Mouse (Mus musculus): ENCODE results near the gene Rpl13. TPM values are rescaled to one million over a fixed set of nuclear protein-coding genes. Genes with fewer than 3 reads are reported as not detected.

Gene Rpl13
- polyA plus RNA-seq, 1 experiment from 2014 or later = 1,349 TPM

DNA sequence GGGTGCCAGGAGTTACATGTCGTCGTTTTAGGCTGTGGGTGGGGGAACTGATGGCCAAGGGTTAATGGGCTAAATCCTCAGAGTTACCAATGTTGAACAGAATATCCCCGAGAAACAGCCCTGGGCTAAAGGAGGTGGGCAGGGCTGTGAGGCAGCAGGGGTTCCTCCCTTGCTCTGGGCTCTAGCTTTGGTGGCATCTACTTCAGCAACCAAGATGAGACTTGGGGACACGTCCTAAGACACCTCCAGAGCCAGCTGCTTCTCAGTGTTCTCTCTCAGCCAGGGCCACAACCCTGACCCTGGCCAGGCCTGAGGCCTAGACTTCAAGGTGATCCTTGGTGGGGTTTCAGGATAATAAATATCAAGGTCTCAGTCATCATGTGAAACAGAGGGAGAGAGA lies 36.6 kb downstream of the Rpl13 start:
- WGBS = 33% methylated on average over 4 of the region's 4 CpGs

DNA sequence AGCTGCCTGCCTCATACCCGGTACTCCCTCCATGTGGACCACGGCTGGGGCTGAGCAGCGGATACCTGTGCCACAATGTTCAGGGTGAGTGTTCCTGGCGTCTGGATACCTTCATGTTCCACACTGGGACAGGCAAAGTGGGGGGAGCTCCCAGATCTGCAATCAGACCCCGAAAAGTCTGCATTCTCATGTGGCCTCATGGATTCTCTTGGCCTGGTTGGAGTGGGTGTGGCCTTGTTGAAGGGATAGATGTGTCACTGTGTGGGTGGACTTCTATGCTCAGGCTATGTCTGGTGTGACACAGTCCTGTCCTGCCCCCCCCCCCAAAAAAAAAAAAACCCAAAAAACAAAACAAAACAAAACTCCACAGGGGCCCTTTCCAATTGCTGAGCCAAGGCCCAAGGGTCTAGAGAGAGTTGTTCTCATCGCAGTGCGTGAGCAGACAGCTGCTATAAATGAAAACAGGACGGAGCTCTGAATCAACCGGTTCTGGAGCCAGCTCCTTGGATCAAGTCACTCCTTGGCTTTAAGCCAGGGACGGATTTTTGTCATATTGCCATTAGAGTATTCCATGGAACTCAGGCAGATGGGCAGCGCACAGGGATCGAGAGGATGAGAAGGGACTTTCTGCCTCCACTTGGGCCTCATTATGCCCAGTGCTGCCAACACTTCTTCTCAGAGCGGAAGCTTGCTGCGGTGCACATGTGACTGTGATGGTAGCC lies 39.8 kb downstream of the Rpl13 start:
- no peaks in the 10 kb centered on the region for H3K9me3 ChIP-seq (ENCODE audit: low read length)
- peaks cover 20% of the 10 kb centered on the region for H3K4me1 ChIP-seq (ENCODE audit: insufficient read depth, low read length)
- H3K27me3 ChIP-seq (ENCODE audit: insufficient read depth, low read length) = no peaks in the 10 kb centered on the region
- H3K4me2 ChIP-seq (replicated peaks; ENCODE audit: low read depth, low read length) = no peak overlapping the region
- WGBS = 70% methylated on average over 14 of the region's 14 CpGs
- H3K9ac ChIP-seq (replicated peaks; ENCODE audit: low read length) = no peak overlapping the region
- peak overlapping the region; percentile 36 for H3K27ac ChIP-seq (ENCODE audit: low read length)
- ATAC-seq (ENCODE audit: low FRiP score, low TSS enrichment) = peak; percentile 35; the same call in 1 of the 2 replicates
- no peaks in the 10 kb centered on the region for H3K36me3 ChIP-seq (ENCODE audit: insufficient read depth, low read length)
- no peak overlapping the region for H3K4me3 ChIP-seq (ENCODE audit: low read length)

More for the DNA sequence above, 36.6 kb downstream of the Rpl13 start:
- Histone ChIP-seq H3K27ac (ENCODE audit: low read length) (no peak overlapping the region), H3K27me3 (ENCODE audit: insufficient read depth, low read length) (no peaks in the 10 kb centered on the region), H3K4me1 (ENCODE audit: insufficient read depth, low read length) (peaks cover 25% of the 10 kb centered on the region), H3K4me2 (replicated peaks; ENCODE audit: low read depth, low read length) (no peak overlapping the region), H3K36me3 (ENCODE audit: insufficient read depth, low read length) (no peaks in the 10 kb centered on the region), H3K9me3 (ENCODE audit: low read length) (no peaks in the 10 kb centered on the region), H3K9ac (replicated peaks; ENCODE audit: low read length) (no peak overlapping the region), H3K4me3 (ENCODE audit: low read length) (no peak overlapping the region)
- no peak for ATAC-seq (ENCODE audit: low FRiP score, low TSS enrichment)

DNA sequence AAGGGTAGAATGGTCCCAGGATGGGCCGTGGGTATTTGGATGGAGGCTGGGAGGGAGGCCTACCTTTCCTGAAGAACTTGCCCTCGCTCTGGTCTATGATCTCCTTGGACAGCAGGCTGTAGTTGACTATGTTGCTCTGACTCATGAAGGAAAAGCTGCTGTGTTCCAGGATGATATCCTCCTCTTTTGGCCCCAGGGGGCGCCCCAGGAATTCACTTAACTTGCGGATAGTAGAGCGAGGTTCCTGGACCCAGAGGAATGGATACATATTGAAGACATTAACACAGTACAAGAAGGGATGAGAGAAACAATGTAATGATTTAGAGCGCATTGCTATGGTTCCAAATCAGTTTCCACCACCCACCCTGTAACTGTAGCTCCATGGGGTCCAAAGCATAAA lies 43.1 kb downstream of the Rpl13 start:
- Histone ChIP-seq H3K4me1 (ENCODE audit: insufficient read depth, low read length) (peaks cover 5% of the 10 kb centered on the region; the same call in 1 of the 2 replicates), H3K9ac (replicated peaks; ENCODE audit: low read length) (no peak overlapping the region), H3K9me3 (ENCODE audit: low read length) (no peaks in the 10 kb centered on the region), H3K4me2 (replicated peaks; ENCODE audit: low read depth, low read length) (no peak overlapping the region), H3K27me3 (ENCODE audit: insufficient read depth, low read length) (no peaks in the 10 kb centered on the region), H3K4me3 (ENCODE audit: low read length) (no peak overlapping the region), H3K27ac (ENCODE audit: low read length) (no peak overlapping the region), H3K36me3 (ENCODE audit: insufficient read depth, low read length) (no peaks in the 10 kb centered on the region)
- no peak for ATAC-seq (ENCODE audit: low FRiP score, low TSS enrichment)
- 62% methylated on average over 6 of the region's 6 CpGs for WGBS

DNA sequence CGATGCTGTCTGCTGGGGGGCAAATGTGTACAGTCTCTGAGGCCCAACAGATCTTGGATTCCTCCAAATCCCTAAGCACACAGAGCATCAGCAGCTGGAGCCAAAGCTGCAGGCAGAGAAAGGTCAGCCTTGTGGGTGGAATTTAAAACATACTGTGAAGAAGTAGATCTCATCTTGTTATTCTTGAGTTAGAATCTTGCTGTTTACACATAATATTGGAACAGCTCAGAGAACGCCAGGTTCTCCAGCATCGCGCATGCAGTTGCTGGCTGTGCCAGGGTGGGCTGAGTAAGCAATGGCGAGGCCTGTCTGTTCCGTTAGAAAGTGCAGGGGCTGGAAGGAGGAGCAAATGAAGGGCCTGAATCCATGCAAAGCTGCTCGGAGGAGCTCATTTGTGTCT lies 44.2 kb downstream of the Rpl13 start:
- Histone ChIP-seq H3K27ac (ENCODE audit: low read length) (peak overlapping the region; percentile 26; the same call in 1 of the 2 replicates), H3K27me3 (ENCODE audit: insufficient read depth, low read length) (no peaks in the 10 kb centered on the region), H3K4me3 (ENCODE audit: low read length) (no peak overlapping the region), H3K36me3 (ENCODE audit: insufficient read depth, low read length) (no peaks in the 10 kb centered on the region), H3K9ac (replicated peaks; ENCODE audit: low read length) (no peak overlapping the region), H3K9me3 (ENCODE audit: low read length) (no peaks in the 10 kb centered on the region), H3K4me2 (replicated peaks; ENCODE audit: low read depth, low read length) (no peak overlapping the region), H3K4me1 (ENCODE audit: insufficient read depth, low read length) (peaks cover 10% of the 10 kb centered on the region; the same call in 1 of the 2 replicates)
- no peak for ATAC-seq (ENCODE audit: low FRiP score, low TSS enrichment)
- WGBS = 77% methylated on average over 7 of the region's 7 CpGs

DNA sequence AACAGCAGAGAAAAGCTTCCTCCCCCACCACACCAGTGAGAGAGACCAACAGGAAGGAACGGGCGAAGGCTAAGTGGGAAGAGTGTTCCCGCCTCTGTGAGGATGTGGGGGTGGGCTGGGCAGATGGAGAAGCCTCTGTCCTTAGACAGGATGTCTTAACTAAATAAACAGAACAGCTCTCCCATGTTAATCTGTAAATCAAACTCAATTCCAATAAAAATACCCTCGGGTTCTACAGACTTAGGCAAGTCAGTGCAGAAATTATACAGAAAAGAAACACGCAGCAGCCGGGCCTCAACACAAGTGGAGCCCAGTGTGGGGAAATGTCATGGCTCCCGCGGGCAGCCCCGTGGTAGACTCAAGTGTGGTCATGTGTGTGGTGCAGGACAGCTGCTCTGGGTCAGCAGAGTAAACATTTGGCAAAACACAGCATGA lies 48.6 kb downstream of the Rpl13 start:
- H3K4me1 ChIP-seq (ENCODE audit: insufficient read depth, low read length) = peaks cover 5% of the 10 kb centered on the region; the same call in 1 of the 2 replicates
- H3K27ac ChIP-seq (ENCODE audit: low read length) = peak overlapping the region; percentile 71
- H3K4me2 ChIP-seq (replicated peaks; ENCODE audit: low read depth, low read length) = no peak overlapping the region
- H3K36me3 ChIP-seq (ENCODE audit: insufficient read depth, low read length) = no peaks in the 10 kb centered on the region
- ATAC-seq (ENCODE audit: low FRiP score, low TSS enrichment) = peak; percentile 74
- no peaks in the 10 kb centered on the region for H3K9me3 ChIP-seq (ENCODE audit: low read length)
- no peak overlapping the region for H3K4me3 ChIP-seq (ENCODE audit: low read length)
- 28% methylated on average over 9 of the region's 9 CpGs for whole genome bisulfite sequencing
- H3K27me3 ChIP-seq (ENCODE audit: insufficient read depth, low read length) = no peaks in the 10 kb centered on the region
- H3K9ac ChIP-seq (replicated peaks; ENCODE audit: low read length) = no peak overlapping the region

Small RNAs within 50 kb of the gene (microRNA-seq; reads per million reads assigned to microRNA genes)
- gene Mir7079 (not detected), gene Mir7080 (not detected)

Other genes with a start within 250 kb of the Rpl13 start
- 25.6 and 30.4 TPM in 2 replicates for gene Ankrd11, start 60.1 kb upstream of the Rpl13 start, polyA plus RNA-seq (2015; fragmentation: Nextera tagmentation; extraction: Ambion mirVana)
- 56.6 and 59.1 TPM in 2 replicates for gene Spg7, start 39.4 kb upstream of the Rpl13 start, polyA plus RNA-seq (2015; fragmentation: Nextera tagmentation; extraction: Ambion mirVana)
- 1.8 and 2.1 TPM in 2 replicates for gene Cpne7, start 15.0 kb downstream of the Rpl13 start, polyA plus RNA-seq (2015; fragmentation: Nextera tagmentation; extraction: Ambion mirVana)
- 10.5 and 12.6 TPM in 2 replicates for gene Sult5a1, start 56.0 kb downstream of the Rpl13 start, polyA plus RNA-seq (2015; fragmentation: Nextera tagmentation; extraction: Ambion mirVana)
- gene Dpep1, start 83.9 kb downstream of the Rpl13 start, polyA plus RNA-seq (2015; fragmentation: Nextera tagmentation; extraction: Ambion mirVana) = 9.6 and 11.8 TPM in 2 replicates
- 138 and 147 TPM in 2 replicates for gene Chmp1a, start 110.4 kb downstream of the Rpl13 start, polyA plus RNA-seq (2015; fragmentation: Nextera tagmentation; extraction: Ambion mirVana)
- 5.2 and 7.4 TPM in 2 replicates for gene Spata33, start 110.5 kb downstream of the Rpl13 start, polyA plus RNA-seq (2015; fragmentation: Nextera tagmentation; extraction: Ambion mirVana)
- 39.8 and 40.1 TPM in 2 replicates for gene Cdk10, start 122.5 kb downstream of the Rpl13 start, polyA plus RNA-seq (2015; fragmentation: Nextera tagmentation; extraction: Ambion mirVana)
- 7.5 and 8.9 TPM in 2 replicates for gene Spata2l, start 133.9 kb downstream of the Rpl13 start, polyA plus RNA-seq (2015; fragmentation: Nextera tagmentation; extraction: Ambion mirVana)
- gene Zfp276, start 151.8 kb downstream of the Rpl13 start, polyA plus RNA-seq (2015; fragmentation: Nextera tagmentation; extraction: Ambion mirVana) = 26.7 and 28.5 TPM in 2 replicates
- gene Vps9d1, start 152.0 kb downstream of the Rpl13 start, polyA plus RNA-seq (2015; fragmentation: Nextera tagmentation; extraction: Ambion mirVana) = 25.8 and 31.7 TPM in 2 replicates
- 36.6 and 43.8 TPM in 2 replicates for gene Fanca, start 216.2 kb downstream of the Rpl13 start, polyA plus RNA-seq (2015; fragmentation: Nextera tagmentation; extraction: Ambion mirVana)
- 4.9 and 5.4 TPM in 2 replicates for gene Spire2, start 230.4 kb downstream of the Rpl13 start, polyA plus RNA-seq (2015; fragmentation: Nextera tagmentation; extraction: Ambion mirVana)